Mouse (Mus musculus): Measurements from ENCODE around the gene Gm20696.

GRCm38 (mm10) chr6:99669481-99670325 lies 3.1 kb upstream of the Gm20696 start:
- TF ChIP-seq CTCF (IDR thresholded peaks at IDR 0.05; ENCODE audit: borderline replicate concordance, insufficient read depth, low read depth, low read length) (no peak), POLR2A (IDR thresholded peaks at IDR 0.05; ENCODE audit: borderline replicate concordance, insufficient read depth, low read length) (no peak)

Measured in cerebellum, adult 2 months (tissue).